Mouse (Mus musculus) gonadal fat pad, adult 2 months (tissue): Measurements from ENCODE around the gene Zfp950. TPM values are rescaled to one million over a fixed set of nuclear protein-coding genes. Genes with fewer than 3 reads are reported as not detected.

Experiments
- DNase-seq: peaks from one replicate; pipeline ENCODE4 v3.0.0-alpha.2; 2012; ENCODE audit warnings: low read depth
- polyA plus RNA-seq: library from polyadenylated mRNA; depleted of rRNA; stranded (reverse); fragments of >200 nt; gene quantifications from 2 replicates; pipeline ENCODE4 v1.2.3, GENCODE M21; 2012; rRNA removed

Zfp950 gene
- polyA plus RNA-seq, 1 experiment = 12.5 TPM

- DNase-seq = no peak
These were observed 83.7 kb downstream of the Zfp950 start for GRCm38 (mm10) chr19:61056783-61057410.

DNA sequence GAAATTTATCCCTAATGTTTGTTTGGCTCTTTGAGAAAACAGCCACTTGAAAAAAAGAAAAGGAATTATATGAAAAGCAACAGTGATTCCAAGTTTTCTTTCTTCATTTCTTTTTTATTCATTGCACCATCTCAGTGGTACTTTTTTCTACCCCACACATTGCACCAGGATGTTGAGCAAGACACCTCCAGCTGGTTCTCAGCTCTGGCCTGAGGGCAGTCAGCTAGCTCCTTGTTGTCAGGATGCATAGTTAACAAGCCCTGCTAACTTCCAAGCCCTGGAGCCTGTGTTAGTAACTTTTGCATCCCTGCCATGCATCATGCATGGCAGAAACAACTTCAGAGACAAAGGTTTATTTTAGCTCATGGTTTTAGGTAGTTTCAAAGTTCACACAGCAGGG lies 87.9 kb downstream of the Zfp950 start:
- peak; percentile 44 for DNase-seq

- DNase-seq = no peak
These were observed 88.6 kb downstream of the Zfp950 start for GRCm38 (mm10) chr19:61052008-61052407.

DNA sequence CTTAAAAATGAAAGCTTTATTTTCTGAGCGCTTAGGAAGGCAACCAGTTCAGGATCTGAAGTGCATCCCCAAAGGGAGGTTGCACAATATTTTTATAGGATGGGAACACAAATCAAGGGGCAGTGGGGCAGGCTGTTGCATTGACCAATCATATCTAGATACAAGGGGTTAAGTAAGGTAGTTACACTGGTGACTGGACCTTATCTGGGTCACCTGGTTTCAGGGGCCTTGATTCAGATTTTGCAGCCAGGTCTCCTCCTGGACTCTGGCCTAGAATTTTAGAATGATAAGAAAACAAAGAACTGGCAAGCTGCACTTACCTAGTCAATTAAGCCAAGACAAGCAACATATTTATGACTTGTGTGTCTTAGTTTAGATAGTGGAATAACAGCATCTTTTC lies 89.5 kb downstream of the Zfp950 start:
- no peak for DNase-seq

DNA sequence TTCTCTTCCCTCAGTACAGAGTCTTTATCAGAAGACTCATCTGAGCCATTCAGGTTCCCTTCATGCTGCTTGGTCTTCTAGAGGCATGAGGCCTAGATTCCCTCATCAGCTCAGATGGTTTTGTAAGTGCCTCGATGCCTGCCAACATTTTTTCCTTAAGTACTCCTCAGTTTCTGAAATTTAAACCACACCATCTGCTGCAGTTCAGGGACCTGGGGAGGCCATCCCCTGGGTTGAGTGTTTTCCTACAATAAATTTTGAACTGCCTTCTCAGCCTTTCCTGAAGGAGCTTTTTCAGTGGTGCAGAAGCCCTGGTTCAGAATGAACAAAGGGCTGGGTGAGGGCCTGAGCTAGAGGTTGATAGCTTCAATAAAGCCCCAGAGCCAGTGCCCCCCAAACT lies 91.2 kb downstream of the Zfp950 start:
- no peak for DNase-seq

DNA sequence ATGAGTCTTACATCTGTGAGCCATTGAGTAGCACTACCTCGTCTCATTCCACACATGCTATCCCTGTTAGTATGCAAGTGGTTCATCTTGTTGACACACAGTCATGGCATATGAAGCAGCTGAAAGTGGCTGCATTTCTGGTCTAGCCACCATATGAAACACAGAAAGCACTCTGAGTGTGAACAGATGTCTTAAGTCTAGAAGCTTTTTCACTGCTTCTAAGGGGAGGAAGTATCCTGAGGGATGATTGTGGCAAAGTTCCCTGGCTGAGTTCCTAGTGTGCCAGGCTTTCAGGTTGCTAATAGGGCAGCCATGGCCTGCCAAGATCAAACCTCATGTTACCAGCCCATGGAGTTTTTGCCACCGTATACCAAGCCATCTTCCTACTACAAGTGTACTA lies 92.0 kb downstream of the Zfp950 start:
- peak; percentile 82 for DNase-seq

GRCm38 (mm10) chr19:61039151-61039550 lies 101.5 kb downstream of the Zfp950 start:
- DNase-seq = no peak

- DNase-seq = no peak
These were observed 109.1 kb downstream of the Zfp950 start for GRCm38 (mm10) chr19:61031570-61031969.

DNA sequence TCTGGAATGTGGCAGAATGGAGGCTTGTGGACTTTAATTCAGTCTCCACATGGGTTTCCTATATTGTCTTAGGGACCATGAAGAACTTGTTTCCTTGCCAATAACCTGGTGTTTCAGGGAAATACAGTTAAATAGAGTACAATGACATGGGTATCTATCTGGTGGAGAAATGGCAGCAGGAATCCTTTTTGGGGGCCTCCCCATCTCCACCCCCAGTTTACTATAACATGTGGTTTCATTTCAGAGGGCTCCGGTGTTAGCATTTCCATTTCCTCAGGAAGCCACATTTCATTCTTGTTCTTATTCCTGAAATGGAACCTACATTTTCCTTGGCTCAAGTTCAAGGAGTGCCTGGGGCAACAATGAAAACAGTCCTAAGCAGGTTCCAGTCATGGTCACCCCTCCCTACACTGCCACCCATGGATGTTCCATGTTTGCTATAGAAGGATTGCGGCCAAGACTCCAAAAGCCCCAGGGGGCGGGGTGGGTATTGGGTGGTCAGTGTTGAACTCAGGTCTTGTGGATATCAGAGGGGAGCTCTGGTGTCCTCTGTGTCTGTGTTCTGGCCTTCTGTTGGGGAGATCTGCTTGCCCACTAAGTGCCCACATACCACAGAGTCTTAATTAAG lies 118.6 kb downstream of the Zfp950 start:
- no peak for DNase-seq

- DNase-seq = no peak
These were observed 119.1 kb downstream of the Zfp950 start for GRCm38 (mm10) chr19:61021502-61021901.

GRCm38 (mm10) chr19:61017477-61018266 lies 123.0 kb downstream of the Zfp950 start:
- DNase-seq = no peak

GRCm38 (mm10) chr19:61009266-61009665 lies 131.4 kb downstream of the Zfp950 start:
- DNase-seq = no peak

Other genes with a start within 250 kb of the Zfp950 start
- gene Gm7102, start 35.5 kb upstream of the Zfp950 start, polyA plus RNA-seq = 0.08 and 0.15 TPM in 2 replicates
- gene Gm6020, start 43.0 kb upstream of the Zfp950 start, polyA plus RNA-seq = not detected in 2 replicates
- gene Csf2ra, start 87.6 kb upstream of the Zfp950 start, polyA plus RNA-seq = 108 and 120 TPM in 2 replicates
- not detected in 2 replicates for gene Gm21060, start 156.2 kb upstream of the Zfp950 start, polyA plus RNA-seq